Mouse (Mus musculus): ENCODE measurements around the gene Chst8.

Gene Chst8

DNA sequence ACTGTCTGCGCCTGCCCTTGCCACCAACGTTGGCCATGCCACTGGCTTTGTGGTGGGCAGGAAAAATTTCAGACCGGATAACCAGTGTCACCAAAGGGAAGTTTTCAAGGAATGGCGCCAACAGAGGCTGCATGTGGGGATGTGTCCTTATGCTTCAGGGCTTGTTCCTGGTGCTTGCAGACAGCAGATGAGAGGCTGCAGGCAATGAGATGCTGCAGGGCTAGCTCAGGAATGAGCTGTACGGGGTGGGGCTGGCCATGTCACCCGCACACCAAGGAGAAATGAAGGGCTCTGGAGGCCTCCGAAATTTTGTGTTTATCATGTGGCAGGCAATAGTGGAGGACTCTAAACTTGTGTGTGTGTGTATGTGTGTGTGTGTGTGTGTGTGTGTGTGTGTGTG, 149.4 kb downstream of the Chst8 start:
- 70% methylated on average over 7 of the region's 7 CpGs for WGBS

DNA sequence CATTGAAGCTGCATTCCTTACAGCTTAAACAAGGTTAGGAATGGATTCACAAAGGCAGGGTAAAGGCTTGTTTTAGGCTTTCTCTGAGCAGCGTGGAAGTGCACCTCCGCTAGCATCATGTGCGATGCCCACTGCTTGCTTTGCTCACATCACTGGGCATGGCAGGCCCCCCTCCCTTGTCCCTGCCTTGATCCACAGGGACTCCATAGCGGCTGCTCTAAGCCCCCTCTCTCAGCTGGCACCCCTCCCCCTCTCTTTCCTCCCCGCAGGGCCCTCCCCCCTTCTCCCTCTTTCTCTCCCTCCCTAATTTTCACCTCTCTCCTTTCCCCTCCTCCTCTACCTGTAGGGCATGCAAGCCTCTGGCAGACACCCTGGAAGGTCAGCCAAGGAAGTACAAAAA, 150.3 kb downstream of the Chst8 start:
- WGBS = 62% methylated on average over 5 of the region's 5 CpGs

- WGBS = 78% methylated on average over 6 of the region's 6 CpGs
Observed at GRCm38 (mm10) chr7:34659386-34660085, 153.0 kb downstream of the Chst8 start.

DNA sequence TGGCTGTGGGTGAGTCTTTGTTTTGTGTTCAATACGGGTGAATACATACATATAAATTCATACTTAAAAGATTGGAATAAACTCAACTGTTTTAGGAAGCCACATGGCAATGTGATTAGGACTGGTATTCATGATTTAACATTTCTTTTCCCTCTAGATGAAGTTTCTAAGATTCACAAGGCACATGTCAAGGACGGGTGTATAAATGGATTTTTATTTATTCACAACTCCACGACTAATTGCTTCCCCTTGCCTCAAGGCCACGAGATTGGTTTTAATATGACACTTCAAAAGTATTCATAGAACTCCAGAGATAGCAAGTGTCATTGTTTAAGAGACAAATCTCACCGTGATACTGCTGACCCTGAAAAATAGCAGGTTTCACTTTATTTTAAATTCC, 155.9 kb downstream of the Chst8 start, which contains the start of gene Kctd15:
TSS of gene Kctd15 (minus strand) at position 101 of the 400 bp plus-strand sequence.
- whole genome bisulfite sequencing = 69% methylated on average over 5 of the region's 5 CpGs

DNA sequence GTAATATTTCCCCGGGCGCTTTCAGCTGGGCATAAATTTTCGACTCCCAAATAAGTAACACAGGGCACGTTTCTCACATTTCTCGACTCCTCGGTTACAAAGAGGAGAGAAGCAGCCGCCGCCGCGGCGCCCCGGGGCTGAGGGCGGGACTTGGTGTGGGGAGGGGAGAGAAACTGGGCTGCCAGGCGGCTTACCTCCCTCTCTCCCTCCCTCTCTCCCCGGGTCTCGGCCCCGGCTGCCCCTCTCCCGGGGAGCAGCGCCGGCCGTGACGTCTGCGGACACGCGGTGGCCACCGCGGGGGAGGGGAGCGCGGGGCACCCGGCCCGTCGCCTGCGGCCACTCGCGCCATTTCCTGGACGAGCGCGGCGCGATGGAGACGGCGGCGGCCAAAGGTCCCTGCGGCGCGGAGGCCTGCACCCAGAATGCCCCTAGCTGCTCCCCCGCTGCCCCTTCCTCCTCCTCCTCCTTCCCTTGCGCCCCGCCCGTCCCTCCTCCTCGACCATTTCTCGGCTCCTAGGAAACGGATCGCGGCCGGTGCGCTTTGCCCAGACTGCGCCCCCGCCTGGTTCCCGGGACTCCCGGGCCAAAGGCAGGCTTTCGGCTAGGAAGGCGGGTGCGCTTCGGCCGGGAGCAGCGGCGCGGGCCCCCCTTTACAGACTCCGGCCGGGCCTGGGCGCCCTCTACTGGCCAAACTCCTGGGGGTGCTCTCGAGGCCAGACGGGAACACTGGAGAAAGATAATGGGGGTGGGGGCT, 157.2 kb downstream of the Chst8 start:
- WGBS = under 1% methylated on average over 70 of the region's 74 CpGs

DNA sequence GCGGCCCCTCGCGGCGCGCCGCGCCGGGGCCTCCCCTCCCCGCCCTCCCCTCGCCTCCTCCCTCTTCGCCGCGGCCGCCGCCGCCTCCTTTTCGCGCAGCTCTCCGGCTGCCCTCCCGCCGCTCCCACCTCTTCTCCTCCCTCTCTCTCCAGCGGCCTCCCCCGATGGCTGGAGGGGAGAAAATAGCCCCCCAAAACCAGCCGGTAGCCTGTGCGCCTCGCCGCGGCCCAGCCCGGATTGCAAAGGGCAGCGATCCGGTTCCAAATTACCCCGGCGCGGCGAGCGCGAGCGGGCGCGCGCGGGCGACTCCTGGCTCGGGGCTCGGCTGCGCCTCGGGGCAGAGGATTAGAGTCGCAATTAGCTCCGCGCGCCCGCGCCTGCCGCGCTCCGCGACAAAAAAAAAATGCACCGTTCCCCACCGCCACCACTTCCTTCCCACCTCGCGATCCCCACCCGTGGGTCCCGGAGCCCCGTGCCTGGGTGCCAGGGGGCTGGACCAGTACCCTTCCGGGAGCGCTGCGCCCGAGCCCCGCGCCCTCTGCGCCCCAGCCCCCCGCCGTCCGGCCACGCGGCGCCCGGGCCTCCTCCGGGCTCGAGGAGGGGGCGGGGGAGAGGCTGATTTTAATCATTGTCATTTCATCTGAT, 157.9 kb downstream of the Chst8 start:
- under 1% methylated on average over 61 of the region's 81 CpGs for WGBS

- WGBS = 1% methylated on average over 58 of the region's 64 CpGs
Observed at GRCm38 (mm10) chr7:34653731-34654440, 158.6 kb downstream of the Chst8 start.

- 6% methylated on average over 48 of the region's 48 CpGs for WGBS
Observed at GRCm38 (mm10) chr7:34652751-34653502, 159.6 kb downstream of the Chst8 start.

DNA sequence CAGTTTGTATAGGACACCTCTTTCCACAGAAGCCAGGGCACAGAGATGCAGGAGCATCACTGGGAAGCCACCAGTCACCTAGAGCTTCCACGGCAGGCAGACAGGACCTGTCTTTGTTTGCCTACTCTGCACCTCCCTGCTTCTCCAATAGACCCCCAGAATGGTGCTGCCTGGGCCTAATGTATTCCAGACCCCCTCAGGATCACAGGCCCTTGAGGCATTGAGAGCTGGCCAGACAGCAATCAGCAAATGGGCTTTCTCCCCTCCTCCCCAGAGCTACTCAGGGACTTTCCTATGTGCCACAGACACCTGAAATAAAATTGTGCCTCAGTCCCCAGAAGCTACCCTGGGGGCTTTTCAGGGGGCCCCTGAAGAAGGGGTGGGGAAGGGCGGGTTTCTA, 161.1 kb downstream of the Chst8 start:
- WGBS = 76% methylated on average over 2 of the region's 2 CpGs

DNA sequence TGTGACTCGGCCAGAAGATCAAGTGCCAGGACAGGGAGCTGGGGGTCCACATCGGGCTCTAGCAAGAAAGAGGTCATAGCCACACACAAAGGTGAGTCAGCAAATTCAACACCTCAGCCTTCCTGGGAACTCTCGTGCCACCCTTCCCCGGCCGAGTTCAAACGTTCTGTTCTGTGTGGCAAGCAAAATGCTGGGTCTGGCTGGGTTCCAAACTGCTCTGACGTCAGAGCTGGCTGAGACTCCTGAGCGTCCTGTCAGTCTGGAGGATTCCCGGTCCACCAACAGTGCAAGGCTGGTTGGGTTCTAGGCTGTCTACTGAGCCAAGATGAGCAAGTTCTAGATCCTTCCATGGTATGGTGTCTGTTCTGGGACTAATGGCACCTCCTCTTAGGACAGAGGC, 165.5 kb downstream of the Chst8 start:
- WGBS = 45% methylated on average over 9 of the region's 9 CpGs

GRCm38 (mm10) chr7:34646144-34646795, 166.2 kb downstream of the Chst8 start:
- WGBS = 75% methylated on average over 12 of the region's 12 CpGs

GRCm38 (mm10) chr7:34645623-34646022, 166.9 kb downstream of the Chst8 start:
- WGBS = 91% methylated on average over 2 of the region's 2 CpGs

DNA sequence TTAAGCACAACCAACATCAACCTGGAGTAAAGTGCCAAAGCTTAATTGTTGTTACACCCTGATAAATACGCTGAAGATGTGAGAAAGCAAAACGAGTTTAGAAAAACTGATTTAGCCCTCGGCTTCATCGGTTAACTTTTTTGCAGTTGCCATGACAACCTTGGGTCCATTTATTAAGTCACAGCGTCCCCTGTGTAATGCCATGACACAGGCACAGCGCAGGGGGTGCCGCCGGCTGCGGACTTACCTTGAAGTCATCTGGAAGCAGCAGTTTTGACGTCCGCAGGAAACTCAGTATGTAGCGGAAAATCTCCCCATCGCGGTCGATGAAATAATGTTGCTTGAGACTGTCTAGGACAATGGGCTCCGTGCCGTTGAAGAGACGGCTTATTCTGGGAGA, 167.9 kb downstream of the Chst8 start:
- 76% methylated on average over 18 of the region's 18 CpGs for WGBS

- 84% methylated on average over 6 of the region's 6 CpGs for WGBS
Observed at GRCm38 (mm10) chr7:34643329-34643728, 169.2 kb downstream of the Chst8 start.

DNA sequence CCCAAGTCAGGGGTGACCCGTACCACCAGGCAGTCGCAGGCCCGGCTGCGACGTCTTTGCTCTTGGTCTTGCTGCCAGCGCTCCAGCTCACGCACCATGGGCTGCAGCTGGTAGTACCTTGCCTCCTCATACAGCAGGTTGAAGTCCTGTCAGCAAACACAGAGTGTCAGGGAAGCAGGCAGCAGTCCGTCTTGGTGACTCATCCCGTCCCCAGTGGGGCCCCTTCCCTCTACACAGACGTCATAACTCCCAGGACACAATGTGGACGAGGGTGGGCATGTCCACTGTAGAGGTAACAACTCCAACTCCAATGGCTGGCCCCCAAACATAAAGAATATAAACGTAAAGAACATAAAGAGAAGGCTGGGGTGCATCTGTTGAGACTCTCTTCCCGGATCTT, 170.5 kb downstream of the Chst8 start:
- WGBS = 89% methylated on average over 13 of the region's 13 CpGs

DNA sequence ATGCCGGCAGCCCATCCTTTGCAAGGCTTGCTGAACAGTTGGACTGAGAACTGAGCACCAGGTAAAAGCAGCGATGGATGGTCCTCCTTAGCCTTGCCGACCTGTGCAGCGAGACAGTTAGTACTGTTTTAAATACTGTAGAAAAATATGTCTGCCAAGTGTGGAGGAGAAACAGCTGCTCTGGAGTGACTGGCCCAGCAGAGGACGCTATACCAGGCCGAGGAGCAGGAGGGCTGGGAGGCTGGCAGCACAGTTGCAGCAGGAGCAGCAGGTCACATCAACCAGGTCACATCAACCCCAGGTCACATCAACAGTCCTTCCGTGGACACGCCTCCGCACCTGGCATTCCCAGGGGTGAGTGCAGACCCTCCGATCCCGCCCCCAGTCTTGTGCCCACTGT, 172.7 kb downstream of the Chst8 start:
- WGBS = 86% methylated on average over 11 of the region's 11 CpGs

DNA sequence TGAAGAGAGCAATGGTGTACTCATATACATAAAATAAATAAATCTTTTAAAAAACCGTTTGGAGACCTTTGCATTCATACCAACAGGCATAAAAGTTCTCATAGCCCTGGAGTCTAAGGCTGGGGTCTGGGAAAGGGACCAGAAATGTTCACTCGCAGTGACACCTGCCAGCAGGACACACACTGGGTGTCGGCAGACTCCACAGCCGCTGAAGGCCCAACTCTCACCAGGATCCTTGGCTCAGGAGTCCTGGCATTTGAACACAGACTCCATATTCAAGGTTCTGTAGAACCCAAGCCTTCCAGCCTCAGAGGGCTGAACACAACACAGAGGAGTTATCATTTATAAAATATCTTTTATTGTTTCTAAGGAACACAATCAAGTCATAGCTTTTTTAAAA, 175.8 kb downstream of the Chst8 start:
- WGBS = 79% methylated on average over 4 of the region's 4 CpGs

GRCm38 (mm10) chr7:34632966-34633742, 179.4 kb downstream of the Chst8 start:
- WGBS = 86% methylated on average over 10 of the region's 10 CpGs

DNA sequence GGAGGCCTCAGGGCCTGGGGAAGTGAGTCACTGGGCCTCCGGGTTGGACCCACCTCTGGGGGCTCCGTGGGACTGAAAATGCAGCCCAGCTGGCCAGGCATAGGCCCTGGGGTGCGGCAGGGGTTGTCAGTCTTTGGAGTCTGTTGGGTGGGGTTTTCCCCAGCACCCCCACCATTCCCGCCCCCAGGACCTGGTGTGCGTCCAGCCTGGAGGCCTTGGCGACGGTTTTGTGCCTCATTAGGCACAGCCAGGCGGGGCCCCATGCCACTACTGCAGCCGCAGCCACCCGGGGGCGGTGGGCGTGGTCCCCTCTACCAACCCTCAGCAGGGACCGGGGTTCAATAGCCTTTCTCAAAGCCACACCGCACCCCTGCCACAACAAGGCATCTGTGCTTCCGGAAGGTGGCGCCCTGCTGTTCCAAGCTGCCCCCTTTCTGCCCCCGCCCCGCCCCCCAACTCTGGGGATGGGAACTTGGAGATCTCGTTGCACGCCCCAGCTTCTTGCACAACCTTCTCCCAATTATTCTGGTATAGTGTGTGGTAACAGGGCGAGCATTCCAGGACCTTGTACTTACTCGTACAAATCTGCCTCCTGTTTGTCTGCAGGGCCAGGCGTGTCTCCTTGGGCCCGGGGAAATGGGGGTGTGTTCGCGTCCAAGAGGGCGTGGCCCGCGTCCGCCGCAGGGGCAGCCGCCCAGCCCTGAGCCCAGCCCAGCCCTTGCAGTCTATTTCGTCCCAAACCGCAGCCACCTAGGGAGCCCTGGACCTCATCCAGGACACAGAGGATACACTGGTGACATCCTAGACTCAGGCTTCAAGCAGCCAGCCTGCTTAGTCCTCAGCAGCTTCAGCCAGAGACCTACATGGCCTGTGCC, 182.1 kb downstream of the Chst8 start:
- 3% methylated on average over 34 of the region's 34 CpGs for WGBS

Measured in cerebral cortex, adult 2 months (tissue).